Mouse (Mus musculus) T-helper 1 cell (primary cell): ENCODE results near the gene Limch1.

Experiments used
- in situ Hi-C: fragments of 300-600 bp; cut with MboI, MseI; formaldehyde crosslinking; loops from one replicate; pipeline ENCODE4 v1.15.1; 2025; ENCODE audit warnings: high pct_unique_total_duplicates

Limch1 gene

GRCm38 (mm10) chr5:66745390-66745995 is at the start of gene Limch1:
Limch1 (plus strand) TSS chr5:66745827.
- in situ Hi-C loops: no loop called here

GRCm38 (mm10) chr5:66697119-66697518 is 48.5 kb upstream of the Limch1 start:
- in situ Hi-C loops: no loop called here

- in situ Hi-C loops: loop anchor here (5.0 kb wide), 1 partner anchor 302 kb away; no protein-coding TSS in a partner anchor
Observed at GRCm38 (mm10) chr5:66699911-66700310, 45.7 kb upstream of the Limch1 start.

- in situ Hi-C loops: loop anchor here (5.0 kb wide), 1 partner anchor 300 kb away; no protein-coding TSS in a partner anchor
Observed at GRCm38 (mm10) chr5:66701951-66702350, 43.7 kb upstream of the Limch1 start.

GRCm38 (mm10) chr5:66703317-66704004 is 42.2 kb upstream of the Limch1 start:
- in situ Hi-C loops: loop anchor here (5.0 kb wide), 1 partner anchor 299 kb away; no protein-coding TSS in a partner anchor

GRCm38 (mm10) chr5:66707859-66708258 is 37.8 kb upstream of the Limch1 start:
- in situ Hi-C loops: no loop called here

GRCm38 (mm10) chr5:66710445-66711019 is 35.1 kb upstream of the Limch1 start:
- in situ Hi-C loops: no loop called here

GRCm38 (mm10) chr5:66712801-66713200 is 32.8 kb upstream of the Limch1 start:
- in situ Hi-C loops: no loop called here

- in situ Hi-C loops: no loop called here
Observed at GRCm38 (mm10) chr5:66715498-66715931, 30.1 kb upstream of the Limch1 start.

- in situ Hi-C loops: no loop called here
Observed at GRCm38 (mm10) chr5:66717931-66718330, 27.7 kb upstream of the Limch1 start.

- in situ Hi-C loops: no loop called here
Observed at GRCm38 (mm10) chr5:66718413-66718812, 27.2 kb upstream of the Limch1 start.

- in situ Hi-C loops: no loop called here
Observed at GRCm38 (mm10) chr5:66718880-66719279, 26.7 kb upstream of the Limch1 start.

- in situ Hi-C loops: no loop called here
Observed at GRCm38 (mm10) chr5:66720921-66721320, 24.7 kb upstream of the Limch1 start.

GRCm38 (mm10) chr5:66722586-66722985 is 23.0 kb upstream of the Limch1 start:
- in situ Hi-C loops: no loop called here

- in situ Hi-C loops: no loop called here
Observed at GRCm38 (mm10) chr5:66723037-66723436, 22.6 kb upstream of the Limch1 start.

- in situ Hi-C loops: no loop called here
Observed at GRCm38 (mm10) chr5:66723626-66724025, 22.0 kb upstream of the Limch1 start.

GRCm38 (mm10) chr5:66729306-66729705 is 16.3 kb upstream of the Limch1 start:
- in situ Hi-C loops: no loop called here

- in situ Hi-C loops: no loop called here
Observed at GRCm38 (mm10) chr5:66730621-66731301, 14.9 kb upstream of the Limch1 start.

- in situ Hi-C loops: no loop called here
Observed at GRCm38 (mm10) chr5:66731302-66731697, 14.3 kb upstream of the Limch1 start.

GRCm38 (mm10) chr5:66733556-66733955 is 12.1 kb upstream of the Limch1 start:
- in situ Hi-C loops: no loop called here

- in situ Hi-C loops: no loop called here
Observed at GRCm38 (mm10) chr5:66739376-66739775, 6.3 kb upstream of the Limch1 start.

GRCm38 (mm10) chr5:66745996-66746681 is 512 bp downstream of the Limch1 start:
- in situ Hi-C loops: no loop called here
